Mouse (Mus musculus): ENCODE data around the gene Notch2.

- TF ChIP-seq POLR2A (IDR thresholded peaks at IDR 0.05; ENCODE audit: low read depth, low read length) = no peak
- no peak for TF ChIP-seq CTCF (conservative IDR thresholded peaks at IDR 0.05; ENCODE audit: insufficient read depth, insufficient read length, low read depth, low read length)
These were observed 26.2 kb upstream of the Notch2 start for GRCm38 (mm10) chr3:97987153-97987552.

Data from kidney, adult 2 months (tissue).